Mouse (Mus musculus): ENCODE data around the gene Gm7579. TPM values are rescaled to one million over a fixed set of nuclear protein-coding genes. Genes with fewer than 3 reads are reported as not detected.

Gene Gm7579
- not detected for total RNA-seq (2023)

DNA sequence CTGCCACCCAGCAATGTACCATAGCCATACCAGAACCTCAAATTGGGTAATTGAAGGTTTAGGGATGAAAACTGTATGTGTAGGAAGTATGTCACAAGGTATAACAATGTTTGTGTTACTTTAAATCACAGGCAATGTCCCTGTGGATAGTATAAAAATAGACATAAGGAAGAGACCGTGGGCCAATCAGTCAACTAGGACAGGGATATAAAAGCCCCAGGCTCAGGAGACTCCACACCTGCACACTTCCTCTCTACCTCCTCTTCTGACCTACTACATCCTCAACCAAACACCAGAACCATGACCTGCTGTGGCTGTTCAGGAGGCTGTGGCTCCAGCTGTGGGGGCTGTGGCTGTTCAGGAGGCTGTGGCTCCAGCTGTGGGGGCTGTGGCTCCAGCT is at the start of gene Gm7579:
Gene Gm7579 (plus strand): TSS at position 301 of the 400 bp plus-strand sequence.

GRCm38 (mm10) chr7:142165639-142166038 is 46.0 kb upstream of the Gm7579 start, which contains the start of gene Gm4553:
TSS of gene Gm4553 (minus strand) at chr7:142165739.

GRCm38 (mm10) chr7:142175905-142176304 is 35.8 kb upstream of the Gm7579 start, which contains the start of gene Krtap5-2:
TSS of gene Krtap5-2 (minus strand) at chr7:142176005.

DNA sequence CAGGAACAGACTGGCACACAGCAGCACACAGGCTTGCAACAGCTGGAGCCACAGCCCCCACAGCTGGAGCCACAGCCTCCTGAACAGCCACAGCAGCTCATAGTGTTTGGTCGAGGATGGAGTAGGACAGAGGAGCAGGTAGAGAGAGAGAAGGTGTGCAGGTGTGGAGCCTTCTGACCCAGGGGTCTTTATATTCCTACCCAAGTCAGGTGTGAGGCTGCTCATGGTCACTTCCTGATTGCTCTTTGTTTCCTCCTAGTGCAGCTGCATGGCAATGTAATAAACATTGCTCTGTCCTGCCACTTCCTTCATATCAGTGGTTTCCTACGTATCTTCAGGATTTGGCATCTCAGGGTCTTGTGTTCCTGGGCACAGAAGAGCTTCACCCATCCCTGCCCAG is 21.4 kb upstream of the Gm7579 start, which contains the start of gene Gm10153:
Gene Gm10153 (minus strand): TSS at position 101 of the 400 bp plus-strand sequence.

GRCm38 (mm10) chr7:142201064-142201463 is 10.6 kb upstream of the Gm7579 start, which contains the start of gene Krtap5-3:
TSS of gene Krtap5-3 (plus strand) at chr7:142201364.

DNA sequence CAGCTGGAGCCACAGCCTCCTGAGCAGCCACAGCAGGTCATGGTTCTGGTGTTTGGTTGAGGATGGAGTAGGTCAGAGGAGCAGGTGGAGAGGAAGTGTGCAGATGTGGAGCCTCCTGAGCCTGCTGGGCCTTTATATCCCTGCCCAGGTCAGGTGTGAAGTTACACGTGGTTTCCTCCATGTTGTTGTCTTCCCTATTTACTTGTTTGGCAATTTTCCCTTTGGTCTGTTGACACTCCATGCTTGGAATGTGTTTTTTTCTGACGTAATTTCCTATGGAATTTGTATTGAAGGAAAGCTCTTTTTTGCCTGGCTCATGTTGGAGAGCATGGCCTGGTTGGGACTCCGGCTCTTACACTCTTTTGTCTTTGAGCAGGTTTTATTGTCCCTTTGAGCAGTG is 18.2 kb downstream of the Gm7579 start, which contains the start of gene Krtap5-5:
Gene Krtap5-5 (minus strand): TSS at position 101 of the 400 bp plus-strand sequence.

GRCm38 (mm10) chr7:142240978-142241377 is 29.3 kb downstream of the Gm7579 start, which contains the start of gene Gm40460:
TSS of gene Gm40460 (minus strand) at chr7:142241078.

GRCm38 (mm10) chr7:142258254-142258653 is 46.6 kb downstream of the Gm7579 start, which contains the start of gene Gm2431:
TSS of gene Gm2431 (minus strand) at chr7:142258354.

Other genes with a start within 250 kb of the Gm7579 start
- 10 to 100 TPM; 33.7 to 38.0 TPM for gene Mob2, start 150.8 kb upstream of the Gm7579 start, total RNA-seq (2023)
- 1 to 10 TPM; 1.2 to 2.1 TPM for gene Dusp8, start 116.0 kb upstream of the Gm7579 start, total RNA-seq (2023)
- not detected for gene Gm45618, start 91.1 kb upstream of the Gm7579 start, total RNA-seq (2023)
- gene Gm39115, start 75.8 kb upstream of the Gm7579 start, total RNA-seq (2023) = not detected
- gene Gm45337, start 67.3 kb upstream of the Gm7579 start, total RNA-seq (2023) = not detected
- not detected for gene Gm29735, start 54.7 kb upstream of the Gm7579 start, total RNA-seq (2023)
- not detected for gene Gm4553, start 46.1 kb upstream of the Gm7579 start, total RNA-seq (2023)
- not detected for gene Krtap5-2, start 35.9 kb upstream of the Gm7579 start, total RNA-seq (2023)
- gene Gm10153, start 21.5 kb upstream of the Gm7579 start, total RNA-seq (2023) = not detected
- not detected for gene Krtap5-3, start 10.5 kb upstream of the Gm7579 start, total RNA-seq (2023)
- gene Krtap5-5, start 18.1 kb downstream of the Gm7579 start, total RNA-seq (2023) = not detected
- gene Gm40460, start 29.2 kb downstream of the Gm7579 start, total RNA-seq (2023) = not detected
- not detected for gene Gm2431, start 46.5 kb downstream of the Gm7579 start, total RNA-seq (2023)
- gene Gm4559, start 62.5 kb downstream of the Gm7579 start, total RNA-seq (2023) = not detected
- gene Krtap5-1, start 85.3 kb downstream of the Gm7579 start, total RNA-seq (2023) = not detected
- not detected for gene Krtap5-4, start 91.7 kb downstream of the Gm7579 start, total RNA-seq (2023)
- gene Ifitm10, start 161.9 kb downstream of the Gm7579 start, total RNA-seq (2023) = 10 to 100 TPM in 1 of 2 experiments, 1 to 10 TPM in 1; 8.6 to 10.3 TPM
- not detected for gene Gm49369, start 170.8 kb downstream of the Gm7579 start, total RNA-seq (2023)
- gene Ctsd, start 176.2 kb downstream of the Gm7579 start, total RNA-seq (2023) = 100 to 1,000 TPM; 587 to 608 TPM
- gene Syt8, start 223.0 kb downstream of the Gm7579 start, total RNA-seq (2023) = not detected
- 10 to 100 TPM in 1 of 2 experiments, 1 to 10 TPM in 1; 8.4 to 13.1 TPM for gene Tnni2, start 229.9 kb downstream of the Gm7579 start, total RNA-seq (2023)
- gene Lsp1, start 248.9 kb downstream of the Gm7579 start, total RNA-seq (2023) = 1,000 to 10,000 TPM; 1,508 to 1,740 TPM

Measured in monocyte, adult 59 days (primary cell).